Mouse (Mus musculus): Measurements from ENCODE around the gene Zfp985. TPM values are rescaled to one million over a fixed set of nuclear protein-coding genes. Genes with fewer than 3 reads are reported as not detected.
"Not testable (repeated sequence)": the region's sequence is repeated elsewhere in the genome, so short reads cannot be mapped to it uniquely, and the experiment has no call there.

The Zfp985 gene
- polyA plus RNA-seq (2015; fragmentation: Nextera tagmentation; extraction: Ambion mirVana): 0.07 TPM in 1 of 2 replicates, not detected in the other

DNA sequence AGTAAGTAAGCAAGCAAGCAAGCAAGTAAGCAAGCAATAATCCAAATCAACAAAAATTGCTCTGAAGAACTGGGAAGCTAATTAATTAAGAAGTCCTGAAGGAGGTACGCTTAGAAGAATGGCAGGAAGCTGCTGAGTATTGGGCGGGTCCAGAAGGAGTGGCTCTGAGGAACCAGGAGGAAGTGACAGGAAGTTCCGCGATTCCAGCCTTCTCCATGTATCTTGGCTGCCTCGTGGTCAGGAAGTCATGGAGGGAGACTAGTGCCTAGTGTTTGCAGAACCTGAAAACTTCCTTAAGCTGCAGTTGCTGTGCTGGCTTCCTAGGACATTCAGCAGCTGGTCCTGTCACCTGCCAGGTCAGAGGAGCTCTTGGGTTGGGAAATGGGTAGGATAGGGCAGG, at the start of gene Zfp985:
TSS of gene Zfp985 (plus strand) at position 207 of the 400 bp plus-strand sequence.
- H3K27ac ChIP-seq; H3K4me3 ChIP-seq (replicated peaks); ATAC-seq; H3K27me3 ChIP-seq; H3K4me1 ChIP-seq (replicated peaks); H3K4me2 ChIP-seq (replicated peaks); H3K9ac ChIP-seq (replicated peaks); H3K36me3 ChIP-seq: not testable (repeated sequence)
- peaks cover 22% of the 10 kb centered on the region for H3K9me3 ChIP-seq
- 83% methylated on average over 5 of the region's 5 CpGs for WGBS

DNA sequence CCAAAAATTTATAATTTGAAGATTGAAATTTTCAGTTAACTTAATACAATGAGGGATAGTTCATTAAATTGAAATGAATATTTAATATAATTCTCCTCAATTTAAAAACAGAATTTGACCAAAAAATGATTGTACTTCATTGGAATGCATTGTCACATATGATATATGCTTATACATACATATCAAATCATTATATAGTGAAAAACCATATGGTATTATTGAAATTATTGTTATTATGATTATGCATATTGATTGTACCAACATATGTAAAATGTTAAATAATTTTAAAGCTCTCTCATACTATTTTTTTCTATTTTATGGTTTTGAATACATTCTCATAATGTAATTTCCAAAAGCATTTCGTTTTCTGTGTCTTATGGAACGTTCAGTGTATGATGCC, 43.9 kb upstream of the Zfp985 start:
- no peak overlapping the region for H3K9ac ChIP-seq (replicated peaks)
- no peaks in the 10 kb centered on the region for H3K4me1 ChIP-seq (replicated peaks)
- H3K4me2 ChIP-seq (replicated peaks): no peak overlapping the region
- H3K4me3 ChIP-seq (replicated peaks): no peak overlapping the region
- no peaks in the 10 kb centered on the region for H3K27me3 ChIP-seq
- 87% methylated on average over 2 of the region's 2 CpGs for WGBS
- no peak for ATAC-seq
- H3K36me3 ChIP-seq: peaks cover 8% of the 10 kb centered on the region; the same call in 1 of the 2 replicates
- H3K9me3 ChIP-seq: peaks cover 30% of the 10 kb centered on the region
- H3K27ac ChIP-seq: no peak overlapping the region

DNA sequence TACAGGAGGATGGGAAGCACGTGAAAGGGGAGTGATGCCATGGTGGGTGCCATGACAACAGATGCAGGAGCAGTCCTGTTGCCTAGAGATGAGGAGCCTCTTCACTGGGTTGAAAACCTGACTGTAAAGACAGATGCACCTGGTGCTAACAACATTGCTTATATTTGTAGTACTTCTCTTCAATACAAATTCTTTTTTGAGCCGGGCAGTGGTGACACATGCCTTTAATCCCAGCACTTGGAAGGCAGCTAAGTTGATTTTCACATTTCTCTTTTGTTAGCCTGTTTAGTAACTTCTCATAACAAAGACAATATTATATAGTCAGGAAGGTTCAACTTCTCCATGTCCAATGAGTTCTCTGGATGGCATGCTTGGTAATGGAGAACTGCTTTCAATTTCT, 34.1 kb upstream of the Zfp985 start:
- peaks cover 74% of the 10 kb centered on the region for H3K9me3 ChIP-seq
- H3K4me2 ChIP-seq (replicated peaks): no peak overlapping the region
- no peak overlapping the region for H3K27ac ChIP-seq
- H3K36me3 ChIP-seq: no peaks in the 10 kb centered on the region
- no peaks in the 10 kb centered on the region for H3K4me1 ChIP-seq (replicated peaks)
- 72% methylated on average over 2 of the region's 2 CpGs for WGBS
- H3K9ac ChIP-seq (replicated peaks): no peak overlapping the region
- H3K4me3 ChIP-seq (replicated peaks): no peak overlapping the region
- H3K27me3 ChIP-seq: no peaks in the 10 kb centered on the region
- ATAC-seq: 0 out of 2 replicates have a peak, but pooled peaks have one; percentile 27

DNA sequence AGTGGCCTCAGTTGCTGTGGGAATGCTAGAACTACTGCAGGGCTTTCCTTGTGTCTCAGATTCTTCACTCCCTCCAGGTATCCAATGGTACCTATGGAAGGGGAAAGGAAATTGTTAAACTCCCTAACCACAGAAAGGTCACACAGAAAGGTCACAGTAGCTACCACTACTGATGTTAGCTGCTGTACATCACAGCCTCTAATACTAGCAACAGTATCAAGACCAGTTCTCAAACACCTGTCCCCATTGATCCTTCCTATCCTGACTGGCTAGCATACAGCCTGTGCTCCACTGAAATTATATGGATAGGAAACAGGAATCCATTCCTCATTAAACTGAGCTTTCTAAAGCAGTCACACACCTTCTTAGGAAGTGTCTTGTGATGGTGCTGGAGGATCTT, 33.0 kb upstream of the Zfp985 start:
- H3K4me1 ChIP-seq (replicated peaks): no peaks in the 10 kb centered on the region
- H3K9me3 ChIP-seq: peaks cover 76% of the 10 kb centered on the region
- ATAC-seq: peak; percentile 61
- H3K4me2 ChIP-seq (replicated peaks): no peak overlapping the region
- H3K36me3 ChIP-seq: no peaks in the 10 kb centered on the region
- H3K4me3 ChIP-seq (replicated peaks): no peak overlapping the region
- no peak overlapping the region for H3K9ac ChIP-seq (replicated peaks)
- H3K27me3 ChIP-seq: no peaks in the 10 kb centered on the region
- no peak overlapping the region for H3K27ac ChIP-seq

DNA sequence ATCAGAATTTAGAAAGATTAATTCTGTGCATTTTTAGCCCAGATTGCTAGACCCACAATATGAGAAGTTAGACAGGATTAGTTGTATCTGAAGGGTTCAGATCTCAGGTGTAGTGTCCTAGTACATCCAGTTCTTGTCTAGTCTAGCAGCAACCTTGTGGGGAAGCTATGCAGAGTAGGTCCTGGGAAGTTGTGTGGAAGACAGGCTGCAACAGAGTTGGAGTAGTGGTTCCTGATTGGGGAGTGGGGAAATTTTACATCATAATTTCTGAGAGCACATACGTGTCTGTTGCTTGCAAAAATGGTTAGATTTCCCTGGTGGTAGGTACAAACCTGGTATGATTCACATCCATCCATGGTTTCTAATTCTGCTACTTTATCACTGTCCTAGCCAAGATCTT, 28.0 kb upstream of the Zfp985 start:
- Histone ChIP-seq H3K27ac (no peak overlapping the region), H3K9ac (replicated peaks) (no peak overlapping the region), H3K4me3 (replicated peaks) (no peak overlapping the region), H3K4me2 (replicated peaks) (no peak overlapping the region), H3K36me3 (no peaks in the 10 kb centered on the region), H3K4me1 (replicated peaks) (no peaks in the 10 kb centered on the region), H3K27me3 (no peaks in the 10 kb centered on the region), H3K9me3 (peaks cover 69% of the 10 kb centered on the region)
- ATAC-seq: no peak
- 86% methylated on average over 1 of the region's 1 CpGs for WGBS

DNA sequence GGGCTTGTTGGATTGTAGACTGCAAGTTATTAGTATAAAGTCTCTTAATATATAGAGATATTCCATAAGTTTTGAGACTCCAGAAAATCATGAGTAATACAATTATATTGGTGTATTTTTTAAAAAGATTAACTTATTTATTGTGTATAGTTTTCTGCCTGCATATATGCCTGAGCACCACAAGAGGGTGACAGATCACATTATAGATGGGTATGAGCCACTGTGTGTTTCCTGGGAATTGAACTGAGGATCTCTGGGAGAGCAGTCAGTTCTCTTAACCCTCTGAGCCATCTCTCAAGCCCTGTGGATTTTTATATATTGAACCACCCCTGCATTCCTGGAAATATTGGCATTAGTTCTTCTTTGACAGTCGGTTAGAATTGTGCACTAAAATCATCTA, 22.7 kb upstream of the Zfp985 start:
- no peaks in the 10 kb centered on the region for H3K36me3 ChIP-seq
- H3K4me3 ChIP-seq (replicated peaks): no peak overlapping the region
- peaks cover 31% of the 10 kb centered on the region for H3K9me3 ChIP-seq
- 90% methylated on average over 1 of the region's 1 CpGs for WGBS
- ATAC-seq: no peak
- no peaks in the 10 kb centered on the region for H3K4me1 ChIP-seq (replicated peaks)
- no peak overlapping the region for H3K9ac ChIP-seq (replicated peaks)
- H3K27ac ChIP-seq: no peak overlapping the region
- no peaks in the 10 kb centered on the region for H3K27me3 ChIP-seq
- no peak overlapping the region for H3K4me2 ChIP-seq (replicated peaks)

DNA sequence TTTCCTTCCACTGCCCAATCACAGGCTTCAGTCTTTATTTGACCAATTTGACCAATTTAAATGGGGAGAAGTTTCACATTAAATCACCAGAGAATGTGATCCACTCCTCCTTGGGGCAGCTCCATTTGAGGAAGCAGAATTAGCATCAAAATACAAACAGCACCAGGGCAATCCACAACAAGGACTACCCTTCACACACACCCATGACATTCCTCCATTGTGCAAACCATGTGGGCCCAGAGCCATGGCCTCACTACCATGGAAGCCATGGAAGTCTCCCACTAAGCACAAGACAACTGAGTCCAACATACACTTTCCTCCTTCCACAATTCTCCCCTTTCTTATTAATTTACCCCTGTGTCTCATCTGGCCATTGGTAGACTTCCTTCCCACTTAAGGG, 17.2 kb upstream of the Zfp985 start:
- not testable (repeated sequence) for H3K27me3 ChIP-seq; H3K4me1 ChIP-seq (replicated peaks); ATAC-seq; H3K4me3 ChIP-seq (replicated peaks); H3K27ac ChIP-seq; H3K36me3 ChIP-seq; H3K4me2 ChIP-seq (replicated peaks); H3K9ac ChIP-seq (replicated peaks)
- H3K9me3 ChIP-seq: peaks cover 35% of the 10 kb centered on the region

DNA sequence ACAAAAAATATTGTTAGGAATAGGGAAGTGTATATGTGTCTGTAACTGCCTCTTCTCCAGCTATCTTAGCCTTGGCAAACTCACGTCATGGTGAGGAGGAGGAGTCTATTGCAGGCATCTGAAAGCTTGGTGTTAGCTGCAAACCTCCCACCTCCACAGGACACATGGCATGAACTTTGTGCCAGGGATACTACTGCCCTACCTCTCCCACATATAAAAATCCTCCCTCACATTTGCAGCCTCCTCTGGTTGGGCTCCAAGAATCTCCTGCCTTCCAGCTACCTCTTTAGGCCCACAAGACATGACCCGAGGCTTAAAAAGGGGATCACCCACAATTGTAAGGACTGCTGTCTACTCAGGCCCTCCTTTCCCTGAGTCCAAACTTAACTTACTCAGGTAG, 15.4 kb upstream of the Zfp985 start:
- H3K4me3 ChIP-seq (replicated peaks): no peak overlapping the region
- H3K9me3 ChIP-seq: peaks cover 43% of the 10 kb centered on the region
- 87% methylated on average over 2 of the region's 2 CpGs for WGBS

DNA sequence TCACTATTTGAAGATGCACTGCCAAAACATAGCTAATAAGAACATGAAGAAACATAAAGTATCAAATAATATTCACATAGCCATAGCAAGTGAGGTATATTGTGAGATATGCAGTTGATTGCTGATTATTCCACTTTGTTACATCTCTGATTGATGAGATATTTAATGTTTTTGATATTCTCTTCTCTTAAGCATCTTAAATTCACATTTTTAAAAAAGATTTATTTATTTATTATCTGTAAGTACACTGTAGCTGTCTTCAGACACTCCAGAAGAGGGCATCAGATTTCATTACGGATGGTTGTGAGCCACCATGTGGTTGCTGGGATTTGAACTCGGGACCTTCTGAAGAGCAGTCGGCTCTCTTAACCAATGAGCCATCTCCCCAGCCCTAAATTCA, 13.2 kb upstream of the Zfp985 start, which contains the start of gene Gm16503:
TSS of gene Gm16503 (plus strand) at position 301 of the 400 bp plus-strand sequence.
- peaks cover 53% of the 10 kb centered on the region for H3K9me3 ChIP-seq
- not testable (repeated sequence) for H3K27ac ChIP-seq; H3K4me1 ChIP-seq (replicated peaks); H3K4me3 ChIP-seq (replicated peaks); H3K4me2 ChIP-seq (replicated peaks); ATAC-seq; H3K27me3 ChIP-seq; H3K36me3 ChIP-seq; H3K9ac ChIP-seq (replicated peaks)
- 87% methylated on average over 3 of the region's 3 CpGs for WGBS

More for the DNA sequence above, 15.4 kb upstream of the Zfp985 start:
- 0 out of 2 replicates have a peak, but pooled peaks have one; percentile 17 for ATAC-seq
- Histone ChIP-seq H3K27me3 (no peaks in the 10 kb centered on the region), H3K4me2 (replicated peaks) (no peak overlapping the region), H3K4me1 (replicated peaks) (no peaks in the 10 kb centered on the region), H3K9ac (replicated peaks) (no peak overlapping the region), H3K36me3 (no peaks in the 10 kb centered on the region), H3K27ac (no peak overlapping the region)

DNA sequence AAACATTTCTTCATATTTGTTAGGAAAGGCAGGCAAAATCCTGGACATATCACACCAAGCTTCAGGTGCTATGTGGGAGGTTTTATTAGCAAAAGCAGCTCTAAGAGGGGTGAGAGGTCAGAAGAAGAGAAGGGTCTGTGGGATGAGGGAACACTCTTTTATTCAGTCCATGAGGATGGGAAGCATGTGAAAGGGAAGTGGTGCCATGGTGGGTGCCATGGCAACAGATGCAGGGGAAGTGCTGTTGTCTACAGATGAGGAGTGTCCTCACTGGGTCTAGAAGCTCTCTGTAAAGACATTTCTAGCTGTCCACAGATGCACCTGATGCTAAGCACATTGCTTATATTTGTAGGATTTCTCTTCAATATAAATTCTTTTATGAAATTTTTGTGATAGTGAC, 12.0 kb upstream of the Zfp985 start:
- H3K27ac ChIP-seq: no peak overlapping the region
- no peak for ATAC-seq
- peaks cover 45% of the 10 kb centered on the region for H3K9me3 ChIP-seq
- H3K36me3 ChIP-seq: no peaks in the 10 kb centered on the region
- no peak overlapping the region for H3K9ac ChIP-seq (replicated peaks)
- no peak overlapping the region for H3K4me2 ChIP-seq (replicated peaks)
- no peaks in the 10 kb centered on the region for H3K27me3 ChIP-seq
- no peak overlapping the region for H3K4me3 ChIP-seq (replicated peaks)
- H3K4me1 ChIP-seq (replicated peaks): no peaks in the 10 kb centered on the region

DNA sequence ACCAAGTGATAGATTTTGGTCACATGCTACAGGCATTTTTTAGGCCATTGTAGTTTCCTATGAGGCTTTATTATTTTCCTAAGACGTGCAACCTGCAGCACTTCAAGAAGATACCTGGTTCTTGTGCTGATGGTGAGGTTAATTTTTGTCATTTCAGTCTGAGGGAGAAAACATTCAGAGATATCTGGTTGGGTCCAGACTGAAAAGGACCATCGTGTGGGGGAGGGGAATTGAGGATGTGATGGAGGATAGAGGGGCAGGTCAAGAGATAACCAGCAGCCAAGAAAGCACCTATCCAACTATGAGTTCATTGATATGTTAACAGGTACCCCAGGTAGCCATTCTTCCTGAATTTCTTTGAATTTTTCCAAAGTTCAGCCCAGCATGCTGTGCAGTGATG, 1.3 kb downstream of the Zfp985 start:
- H3K27ac ChIP-seq; ATAC-seq; H3K27me3 ChIP-seq; H3K9ac ChIP-seq (replicated peaks); H3K36me3 ChIP-seq; H3K4me1 ChIP-seq (replicated peaks); H3K4me3 ChIP-seq (replicated peaks); H3K4me2 ChIP-seq (replicated peaks): not testable (repeated sequence)
- 68% methylated on average over 2 of the region's 2 CpGs for WGBS
- peaks cover 26% of the 10 kb centered on the region for H3K9me3 ChIP-seq

DNA sequence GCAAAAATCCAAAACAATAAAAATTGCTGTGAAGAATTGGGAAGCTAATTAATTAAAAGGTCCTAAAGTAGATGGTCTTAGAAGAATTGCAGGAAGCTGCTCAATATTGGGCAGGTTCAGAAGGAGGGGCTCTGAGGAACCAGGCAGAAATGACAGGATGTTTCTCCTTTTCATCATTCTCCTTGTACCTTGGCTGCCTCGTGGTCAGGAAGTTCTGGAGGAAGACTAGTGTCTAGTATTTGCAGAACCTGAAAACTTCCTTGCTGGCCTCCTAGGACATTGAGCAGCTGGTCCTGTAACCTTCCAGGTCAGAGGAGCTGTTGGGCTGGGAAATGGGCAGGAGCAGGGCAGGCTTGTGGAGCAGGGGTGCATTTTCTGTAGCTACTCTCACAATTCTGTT, 3.8 kb downstream of the Zfp985 start:
- not testable (repeated sequence) for H3K27ac ChIP-seq; ATAC-seq; H3K9ac ChIP-seq (replicated peaks); H3K27me3 ChIP-seq; H3K4me3 ChIP-seq (replicated peaks); H3K4me1 ChIP-seq (replicated peaks); H3K36me3 ChIP-seq; H3K4me2 ChIP-seq (replicated peaks)
- peaks cover 20% of the 10 kb centered on the region for H3K9me3 ChIP-seq
- 71% methylated on average over 1 of the region's 1 CpGs for WGBS

DNA sequence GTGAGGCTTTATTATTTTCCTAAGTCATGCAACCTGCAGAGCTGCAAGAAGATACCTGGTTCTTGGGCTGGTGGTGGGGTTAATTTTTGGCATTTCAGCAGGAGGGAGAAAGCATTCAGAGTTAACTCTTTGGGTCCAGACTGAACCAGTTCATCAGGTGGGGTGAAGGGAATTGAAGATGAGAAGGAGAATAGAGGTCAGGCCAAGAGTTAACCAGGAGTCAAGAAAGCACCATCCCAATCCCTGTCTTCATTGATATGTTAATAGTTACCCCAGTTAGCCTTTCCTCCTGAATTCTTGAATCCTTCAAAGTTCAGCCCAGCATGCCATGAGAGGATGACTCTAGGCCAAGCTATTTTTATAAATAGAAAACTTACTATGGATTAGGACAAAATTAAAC, 4.9 kb downstream of the Zfp985 start:
- not testable (repeated sequence) for H3K27me3 ChIP-seq; H3K27ac ChIP-seq; ATAC-seq; H3K9ac ChIP-seq (replicated peaks); H3K4me3 ChIP-seq (replicated peaks); H3K4me2 ChIP-seq (replicated peaks); H3K36me3 ChIP-seq; H3K4me1 ChIP-seq (replicated peaks)
- peaks cover 16% of the 10 kb centered on the region for H3K9me3 ChIP-seq
